Mouse (Mus musculus): Measurements from ENCODE around the gene Wdr81. TPM values are rescaled to one million over a fixed set of nuclear protein-coding genes. Genes with fewer than 3 reads are reported as not detected.
"Not testable (repeated sequence)": the region's sequence is repeated elsewhere in the genome, so short reads cannot be mapped to it uniquely, and the experiment has no call there.

The Wdr81 gene
- polyA plus RNA-seq, 1 experiment from 2014 or later, result 4.9 TPM

DNA sequence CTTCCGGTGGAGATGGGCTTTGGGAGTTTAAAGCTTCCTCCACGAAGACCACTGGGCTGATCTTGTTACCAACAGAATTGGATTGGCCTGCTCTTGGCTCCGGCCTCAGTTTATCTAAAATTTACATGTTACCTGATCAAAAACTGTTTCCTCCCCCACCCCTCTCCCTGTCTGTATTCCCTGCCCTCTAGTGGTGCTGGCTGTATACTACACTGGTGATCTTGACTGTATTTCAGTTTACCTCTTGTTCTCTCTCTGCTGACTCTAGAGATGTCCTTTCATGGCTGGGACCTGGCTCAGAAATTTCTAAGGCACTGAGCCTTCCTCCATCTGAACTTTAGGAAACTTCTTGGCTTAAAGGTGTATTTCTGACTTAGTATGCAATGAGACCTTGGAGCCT lies 3.7 kb upstream of the Wdr81 start:
- H3K4me3 ChIP-seq (ENCODE audit: low read depth, low read length), result no peak overlapping the region
- WGBS, result 30% methylated on average over 3 of the region's 3 CpGs
- no peak overlapping the region for H3K27ac ChIP-seq (ENCODE audit: low read depth, low read length)
- H3K4me2 ChIP-seq (ENCODE audit: low read length), result no peak overlapping the region
- ATAC-seq, result no peak
- peaks cover 28% of the 10 kb centered on the region for H3K4me1 ChIP-seq (ENCODE audit: control insufficient read depth, insufficient read depth, low read length)
- H3K36me3 ChIP-seq (ENCODE audit: control insufficient read depth, insufficient read depth, low read length), result no peaks in the 10 kb centered on the region
- H3K9ac ChIP-seq (ENCODE audit: low read length), result no peak overlapping the region
- peak; percentile 52 for DNase-seq (ENCODE audit: low spot score)
- H3K27me3 ChIP-seq (replicated peaks; ENCODE audit: control insufficient read depth, insufficient read depth, low read length), result no peaks in the 10 kb centered on the region
- no peaks in the 10 kb centered on the region for H3K9me3 ChIP-seq (replicated peaks; ENCODE audit: control insufficient read depth, low read length)

DNA sequence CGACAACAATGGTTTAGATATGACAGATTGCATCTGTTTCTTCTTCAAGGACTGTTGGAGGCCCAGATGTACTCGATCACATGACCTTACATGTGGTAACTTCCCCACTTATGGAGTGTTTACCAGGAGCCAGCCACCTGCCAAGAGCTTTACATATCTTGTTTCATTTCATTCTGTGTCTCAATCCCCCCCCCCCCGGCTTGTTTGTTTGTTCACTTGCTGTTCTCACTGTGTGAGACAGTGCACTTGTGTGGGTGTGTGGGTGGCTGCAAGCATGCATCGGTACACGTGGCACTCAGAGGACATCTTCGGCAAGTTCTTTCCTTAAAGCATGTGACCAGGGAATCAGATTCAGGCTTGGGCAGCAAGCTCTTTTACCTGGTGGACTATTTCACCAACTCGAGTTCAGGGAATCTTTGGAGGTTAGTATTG lies 1.9 kb upstream of the Wdr81 start:
- Histone ChIP-seq H3K4me2 (ENCODE audit: low read length) (no peak overlapping the region), H3K9me3 (replicated peaks; ENCODE audit: control insufficient read depth, low read length) (no peaks in the 10 kb centered on the region), H3K9ac (ENCODE audit: low read length) (no peak overlapping the region), H3K4me1 (ENCODE audit: control insufficient read depth, insufficient read depth, low read length) (peaks cover 17% of the 10 kb centered on the region), H3K4me3 (ENCODE audit: low read depth, low read length) (no peak overlapping the region), H3K36me3 (ENCODE audit: control insufficient read depth, insufficient read depth, low read length) (no peaks in the 10 kb centered on the region), H3K27me3 (replicated peaks; ENCODE audit: control insufficient read depth, insufficient read depth, low read length) (no peaks in the 10 kb centered on the region), H3K27ac (ENCODE audit: low read depth, low read length) (no peak overlapping the region)
- ATAC-seq (no peak), DNase-seq (ENCODE audit: low spot score) (no peak)
- 87% methylated on average over 7 of the region's 7 CpGs for WGBS

DNA sequence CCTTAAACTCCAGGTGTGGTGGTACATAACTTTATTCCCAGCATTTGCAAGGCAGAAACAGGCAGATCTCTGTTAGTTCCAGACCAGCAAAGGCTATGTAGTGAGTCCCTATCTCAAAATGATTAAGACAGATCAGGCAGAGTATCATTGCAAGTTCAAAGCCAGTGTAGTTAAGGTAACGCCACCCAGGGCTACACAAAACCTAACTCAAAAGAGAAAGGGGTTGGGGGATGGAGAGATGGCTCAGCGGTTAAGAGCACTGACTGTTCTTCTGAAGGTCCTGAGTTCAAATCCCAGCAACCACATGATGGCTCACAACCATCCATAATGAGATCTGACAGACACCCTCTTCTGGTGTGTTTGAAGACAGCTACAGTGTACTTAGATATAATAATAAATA lies 1.5 kb upstream of the Wdr81 start:
- H3K4me2 ChIP-seq (ENCODE audit: low read length); H3K36me3 ChIP-seq (ENCODE audit: control insufficient read depth, insufficient read depth, low read length); H3K4me3 ChIP-seq (ENCODE audit: low read depth, low read length); H3K9me3 ChIP-seq (replicated peaks; ENCODE audit: control insufficient read depth, low read length); ATAC-seq; H3K27me3 ChIP-seq (replicated peaks; ENCODE audit: control insufficient read depth, insufficient read depth, low read length); H3K9ac ChIP-seq (ENCODE audit: low read length); H3K27ac ChIP-seq (ENCODE audit: low read depth, low read length); DNase-seq (ENCODE audit: low spot score): not testable (repeated sequence)
- peaks cover 17% of the 10 kb centered on the region for H3K4me1 ChIP-seq (ENCODE audit: control insufficient read depth, insufficient read depth, low read length)
- 92% methylated on average over 2 of the region's 2 CpGs for whole genome bisulfite sequencing

DNA sequence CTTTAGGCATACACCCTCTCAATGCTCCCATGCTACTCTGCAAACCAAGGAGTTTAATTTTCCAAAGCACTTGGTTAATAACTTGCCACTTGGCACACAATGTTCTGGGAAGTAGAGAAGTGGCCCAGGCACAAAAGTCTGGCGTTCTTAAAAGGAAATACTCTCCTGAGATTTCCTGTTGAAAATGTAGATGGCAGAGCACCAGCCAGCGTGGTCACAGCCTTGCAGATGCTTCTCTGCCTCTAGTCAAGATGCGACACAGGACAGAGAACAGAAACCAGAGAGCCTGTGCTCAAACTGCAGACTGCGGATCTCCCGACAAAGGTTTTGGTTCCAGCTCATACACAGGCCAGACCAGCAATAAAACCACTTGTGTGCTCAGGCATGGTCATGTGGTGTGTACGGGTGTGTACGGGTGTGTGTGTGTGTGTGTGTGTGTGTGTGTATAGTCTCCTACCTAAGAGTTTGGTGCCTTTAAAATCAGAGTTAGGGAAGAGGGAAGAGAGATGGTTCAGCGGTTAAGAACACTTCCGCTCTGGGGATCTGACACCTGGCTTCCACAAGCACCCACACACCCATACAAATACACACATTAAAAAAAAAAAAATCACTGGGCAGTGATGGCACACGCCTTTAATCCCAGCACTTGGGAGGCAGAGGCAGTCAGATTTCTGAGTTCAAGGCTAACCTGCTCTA lies 672 bp upstream of the Wdr81 start:
- peak overlapping the region; percentile 65 for H3K4me3 ChIP-seq (ENCODE audit: low read depth, low read length)
- WGBS, result 85% methylated on average over 10 of the region's 10 CpGs
- no peak overlapping the region for H3K27ac ChIP-seq (ENCODE audit: low read depth, low read length)
- no peaks in the 10 kb centered on the region for H3K9me3 ChIP-seq (replicated peaks; ENCODE audit: control insufficient read depth, low read length)
- peak overlapping the region; percentile 79; the same call in 1 of the 2 replicates for H3K9ac ChIP-seq (ENCODE audit: low read length)
- H3K36me3 ChIP-seq (ENCODE audit: control insufficient read depth, insufficient read depth, low read length), result no peaks in the 10 kb centered on the region
- H3K4me1 ChIP-seq (ENCODE audit: control insufficient read depth, insufficient read depth, low read length), result peaks cover 16% of the 10 kb centered on the region
- ATAC-seq, result no peak
- no peaks in the 10 kb centered on the region for H3K27me3 ChIP-seq (replicated peaks; ENCODE audit: control insufficient read depth, insufficient read depth, low read length)
- no peak for DNase-seq (ENCODE audit: low spot score)
- H3K4me2 ChIP-seq (ENCODE audit: low read length), result peak overlapping the region; percentile 99

DNA sequence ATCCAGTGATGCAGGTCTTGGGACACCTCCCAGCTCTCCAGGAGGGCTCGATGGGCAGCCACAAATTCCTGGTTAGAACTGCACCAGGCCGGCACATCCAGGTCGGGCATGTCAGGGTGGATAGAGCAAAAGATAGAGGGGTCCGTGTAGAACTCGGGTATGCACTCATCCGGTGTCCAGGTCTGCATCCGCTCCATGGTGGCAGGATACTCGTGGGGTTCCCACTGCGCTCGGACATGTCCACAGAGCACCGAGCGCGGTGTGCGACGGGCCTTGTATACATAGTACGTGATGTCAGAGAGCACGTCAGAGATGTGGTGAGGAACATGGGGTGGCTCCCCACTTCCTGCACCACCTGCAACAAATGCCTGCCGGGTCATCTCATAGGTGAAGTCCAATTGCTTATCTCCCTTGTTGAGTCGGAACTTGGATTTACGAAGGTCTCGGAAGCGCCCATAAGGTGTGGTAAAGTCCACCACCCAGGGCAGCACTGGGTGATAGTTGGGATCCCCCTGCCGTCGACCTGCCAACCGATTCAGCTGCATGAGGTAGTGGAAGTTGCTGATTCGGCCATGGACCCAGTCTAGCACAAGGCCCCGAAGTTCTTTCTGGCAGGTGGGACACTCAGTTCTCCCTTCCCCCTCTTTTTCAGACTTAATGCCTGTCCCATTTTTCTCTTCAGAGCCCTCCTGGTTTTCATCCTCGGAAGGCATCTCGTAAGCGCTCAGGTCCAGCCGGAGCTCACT lies 1.5 kb downstream of the Wdr81 start:
- ATAC-seq, result no peak
- Histone ChIP-seq H3K9ac (ENCODE audit: low read length) (no peak overlapping the region), H3K4me3 (ENCODE audit: low read depth, low read length) (no peak overlapping the region)

DNA sequence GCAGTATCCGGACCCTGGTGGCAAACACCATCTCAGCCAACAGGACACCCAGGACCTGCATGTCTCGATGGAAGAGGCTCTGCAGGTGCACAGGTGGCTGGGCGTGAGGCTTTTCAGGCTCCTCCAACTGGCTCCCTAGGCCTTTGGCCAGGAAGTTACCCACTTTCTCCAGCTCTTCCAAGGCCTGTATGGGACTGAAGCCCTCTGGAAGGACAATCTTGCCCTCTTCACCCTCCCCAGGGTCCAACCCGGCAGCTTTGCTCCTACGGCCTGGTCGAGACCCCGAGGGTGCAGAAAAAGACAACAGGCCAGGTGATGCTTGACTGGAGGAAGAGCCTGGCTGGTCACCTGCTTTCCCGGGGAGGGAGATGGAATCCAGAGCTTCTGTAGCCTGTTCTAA lies 2.4 kb downstream of the Wdr81 start:
- Histone ChIP-seq H3K9me3 (replicated peaks; ENCODE audit: control insufficient read depth, low read length) (no peaks in the 10 kb centered on the region), H3K36me3 (ENCODE audit: control insufficient read depth, insufficient read depth, low read length) (peaks cover 22% of the 10 kb centered on the region), H3K4me3 (ENCODE audit: low read depth, low read length) (no peak overlapping the region), H3K9ac (ENCODE audit: low read length) (no peak overlapping the region), H3K4me1 (ENCODE audit: control insufficient read depth, insufficient read depth, low read length) (peaks cover 10% of the 10 kb centered on the region; the same call in 1 of the 2 replicates), H3K4me2 (ENCODE audit: low read length) (no peak overlapping the region), H3K27me3 (replicated peaks; ENCODE audit: control insufficient read depth, insufficient read depth, low read length) (no peaks in the 10 kb centered on the region), H3K27ac (ENCODE audit: low read depth, low read length) (no peak overlapping the region)
- DNase-seq (ENCODE audit: low spot score) (no peak), ATAC-seq (no peak)
- 88% methylated on average over 8 of the region's 8 CpGs for WGBS

More for the DNA sequence above, 1.5 kb downstream of the Wdr81 start:
- Histone ChIP-seq H3K4me2 (ENCODE audit: low read length) (no peak overlapping the region), H3K4me1 (ENCODE audit: control insufficient read depth, insufficient read depth, low read length) (peaks cover 10% of the 10 kb centered on the region; the same call in 1 of the 2 replicates), H3K27ac (ENCODE audit: low read depth, low read length) (no peak overlapping the region), H3K9me3 (replicated peaks; ENCODE audit: control insufficient read depth, low read length) (no peaks in the 10 kb centered on the region), H3K36me3 (ENCODE audit: control insufficient read depth, insufficient read depth, low read length) (peaks cover 15% of the 10 kb centered on the region), H3K27me3 (replicated peaks; ENCODE audit: control insufficient read depth, insufficient read depth, low read length) (no peaks in the 10 kb centered on the region)
- no peak for DNase-seq (ENCODE audit: low spot score)
- WGBS, result 93% methylated on average over 31 of the region's 31 CpGs

DNA sequence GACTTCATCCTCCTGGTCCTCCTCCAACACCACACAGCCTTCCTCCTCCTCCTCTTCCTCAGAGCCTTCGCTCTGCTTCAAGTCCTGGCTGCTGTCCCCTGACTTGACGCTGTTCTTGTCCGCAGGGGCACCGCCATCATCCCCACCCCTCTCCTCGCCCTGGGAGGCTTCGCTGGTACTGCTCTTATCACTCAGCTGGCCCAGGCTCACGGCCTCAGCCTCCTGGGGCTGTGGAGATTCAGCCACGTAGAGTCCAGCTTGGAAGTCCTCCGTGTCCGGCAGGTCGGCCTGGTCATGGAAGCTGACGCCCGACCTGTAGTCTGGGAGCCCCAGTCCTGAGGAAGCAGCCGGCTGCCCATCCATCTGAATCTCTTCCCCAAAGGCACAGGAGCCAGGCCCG lies 3.6 kb downstream of the Wdr81 start:
- Histone ChIP-seq H3K36me3 (ENCODE audit: control insufficient read depth, insufficient read depth, low read length) (peaks cover 27% of the 10 kb centered on the region), H3K27me3 (replicated peaks; ENCODE audit: control insufficient read depth, insufficient read depth, low read length) (no peaks in the 10 kb centered on the region), H3K4me2 (ENCODE audit: low read length) (no peak overlapping the region), H3K9me3 (replicated peaks; ENCODE audit: control insufficient read depth, low read length) (no peaks in the 10 kb centered on the region), H3K4me1 (ENCODE audit: control insufficient read depth, insufficient read depth, low read length) (peaks cover 10% of the 10 kb centered on the region; the same call in 1 of the 2 replicates), H3K27ac (ENCODE audit: low read depth, low read length) (no peak overlapping the region), H3K9ac (ENCODE audit: low read length) (0 out of 2 replicates have a peak overlapping the region, but pooled peaks have one; percentile 8), H3K4me3 (ENCODE audit: low read depth, low read length) (no peak overlapping the region)
- 92% methylated on average over 15 of the region's 15 CpGs for WGBS
- no peak for DNase-seq (ENCODE audit: low spot score)
- no peak for ATAC-seq

DNA sequence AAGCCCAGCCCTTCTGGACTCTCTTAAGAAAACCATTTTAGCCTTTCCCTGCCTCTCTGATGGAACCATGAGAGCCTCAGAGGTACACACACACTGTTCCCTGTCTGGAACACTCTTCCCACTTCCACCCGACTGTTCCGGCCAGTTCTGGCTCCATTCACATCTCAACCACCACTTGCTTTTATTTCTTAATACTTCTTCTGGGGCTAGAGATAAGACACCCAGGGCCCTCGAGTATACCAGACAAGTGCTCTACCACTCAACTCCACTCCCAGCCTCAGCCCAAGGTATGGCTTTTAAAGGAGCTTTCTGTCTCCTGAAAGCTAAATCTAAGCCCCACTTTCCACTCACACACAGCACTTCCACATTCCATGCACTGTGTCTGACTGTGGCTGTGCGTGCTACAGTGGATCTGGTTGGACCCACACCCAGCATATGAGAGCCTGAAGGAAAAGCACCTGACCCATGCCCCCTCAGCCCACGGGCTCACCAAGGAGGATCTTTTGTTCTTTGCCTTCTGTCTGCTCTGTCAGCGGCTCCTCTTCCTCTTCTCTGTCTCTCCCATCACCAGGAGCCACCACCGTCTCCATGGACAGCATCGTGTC lies 4.1 kb downstream of the Wdr81 start:
- H3K36me3 ChIP-seq (ENCODE audit: control insufficient read depth, insufficient read depth, low read length), result peaks cover 28% of the 10 kb centered on the region
- WGBS, result 84% methylated on average over 8 of the region's 8 CpGs

More for the DNA sequence above, 4.1 kb downstream of the Wdr81 start:
- H3K9ac ChIP-seq (ENCODE audit: low read length), result no peak overlapping the region
- ATAC-seq, result no peak
- no peak for DNase-seq (ENCODE audit: low spot score)
- no peak overlapping the region for H3K4me2 ChIP-seq (ENCODE audit: low read length)
- no peaks in the 10 kb centered on the region for H3K9me3 ChIP-seq (replicated peaks; ENCODE audit: control insufficient read depth, low read length)
- H3K27ac ChIP-seq (ENCODE audit: low read depth, low read length), result no peak overlapping the region
- peaks cover 10% of the 10 kb centered on the region; the same call in 1 of the 2 replicates for H3K4me1 ChIP-seq (ENCODE audit: control insufficient read depth, insufficient read depth, low read length)
- no peak overlapping the region for H3K4me3 ChIP-seq (ENCODE audit: low read depth, low read length)
- H3K27me3 ChIP-seq (replicated peaks; ENCODE audit: control insufficient read depth, insufficient read depth, low read length), result no peaks in the 10 kb centered on the region

Data from forebrain, embryonic 14.5 days (tissue).